12 mouse cellular contexts compared by ENCODE assay signal in the genomic region with DNA sequence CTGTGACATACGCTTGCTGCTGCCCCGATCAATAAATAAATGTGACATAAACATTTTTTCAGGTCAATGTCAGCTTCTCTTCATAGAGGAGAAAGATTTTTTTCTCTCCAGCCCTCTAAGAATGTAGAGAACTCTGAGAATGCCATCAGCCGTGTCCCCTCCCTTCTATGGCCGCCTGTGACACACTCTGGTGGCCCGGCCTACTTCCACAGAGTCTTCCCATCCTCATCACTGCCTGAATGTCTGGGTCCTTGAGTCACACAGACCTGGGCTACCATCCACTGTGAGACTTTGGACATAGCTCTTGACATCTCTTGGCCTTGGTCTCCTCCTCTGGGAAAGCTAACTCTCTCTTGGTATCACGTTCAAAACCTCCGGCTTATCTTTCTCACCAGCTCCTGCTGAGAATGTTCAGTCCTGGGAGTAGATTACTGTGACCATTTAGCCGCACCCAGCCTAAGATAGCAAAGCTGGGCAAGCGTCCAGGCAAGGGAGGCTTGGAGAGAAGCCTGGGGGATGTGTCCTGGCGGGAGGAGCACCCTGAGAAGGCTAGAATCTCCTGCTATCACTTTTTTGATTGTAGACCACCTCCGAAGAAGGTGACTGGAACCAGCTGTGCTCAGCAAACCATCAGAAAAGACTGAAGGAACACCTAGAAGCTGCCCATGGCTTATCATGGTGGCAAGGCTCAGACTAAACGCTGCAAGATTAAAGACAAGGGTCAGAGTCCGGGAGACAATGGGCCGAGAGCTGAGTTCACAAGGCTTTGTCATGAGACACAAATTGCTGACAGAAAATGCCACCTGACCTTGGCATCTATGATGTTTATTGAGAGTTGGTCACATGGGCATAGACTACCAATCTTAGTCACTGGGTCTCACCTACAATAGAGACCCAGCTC. TPM values are rescaled to one million over a fixed set of nuclear protein-coding genes. Genes with fewer than 3 reads are reported as not detected.
DNase-seq lines count a peak whose midpoint lies in the region; TF ChIP-seq lines count a peak whose summit lies in the region.
"Had no signal": no experiment of that assay in that cellular context is flagged by ENCODE, and none has a peak within 500 bp of the region (broad histone marks: within the 10 kb centered on the region; RNA-seq: fewer than 3 reads in every experiment).

No protein-coding gene starts in this region.

- H3K9me3 ChIP-seq in MEL (replicated peaks; ENCODE audit: insufficient read depth, low read length): no peaks in the 10 kb centered on the region
- H3K9me3 ChIP-seq: hindbrain, embryonic 15.5 days; limb, embryonic 13.5 days had no signal

- no peak for TF ChIP-seq POLR2A in MEL (IDR thresholded peaks at IDR 0.05; ENCODE audit: control insufficient read depth in 1 of 2, insufficient read depth in 1 of 2, low read depth in 1 of 2, low read length in 2 of 2, poor library complexity in 1 of 2)

- no peaks in the 10 kb centered on the region; the same call in 1 of the 2 replicates for H3K79me2 ChIP-seq in MEL (ENCODE audit: control insufficient read depth, insufficient read depth, low read length, poor library complexity)

- H3K36me3 ChIP-seq in MEL (ENCODE audit: control insufficient read depth in 1 of 2, insufficient read depth in 2 of 2, low read length in 2 of 2): peaks cover 0 to 33% of the 10 kb centered on the region in 2 experiments; a peak in 2 of 4 replicates
- H3K36me3 ChIP-seq: hindbrain, embryonic 15.5 days; limb, embryonic 13.5 days had no signal

- peaks cover 17 to 48% of the 10 kb centered on the region in 2 experiments for H3K4me1 ChIP-seq in MEL (ENCODE audit: control insufficient read depth in 1 of 2, insufficient read depth in 2 of 2, low read length in 2 of 2)

- peak; percentile 77 for DNase-seq in MEL (ENCODE audit: low read depth, low spot score)
- DNase-seq in c-Kit-positive CD71-positive TER-119-positive erythroid progenitor cells, embryonic 14.5 days (ENCODE audit: low spot score): peak; percentile 50
- peak; percentile 78 to 79 for DNase-seq in heart, postnatal 14 days
- DNase-seq in lung, postnatal 25 days (ENCODE audit: low spot score): peak; percentile 51
- no peak for DNase-seq in right cerebral cortex, adult 2 months (ENCODE audit: low spot score in 2 of 2)
- no peak for DNase-seq in retina, postnatal 1 day
- no peak for DNase-seq in right cerebral cortex, postnatal 36 days (ENCODE audit: low spot score in 2 of 2)
- DNase-seq in left cerebral cortex, postnatal 25 days (ENCODE audit: low spot score in 2 of 2): no peak
- DNase-seq: cerebellum, adult 11-12 months had no signal

- TF ChIP-seq EP300 in MEL (IDR thresholded peaks at IDR 0.05; ENCODE audit: low read depth in 1 of 2, low read length in 2 of 2): peak; percentile 93 to 96

- H3K27me3 ChIP-seq in MEL (ENCODE audit: control insufficient read depth in 1 of 2, insufficient read depth in 2 of 2, low read length in 2 of 2): no peaks in the 10 kb centered on the region
- H3K27me3 ChIP-seq: hindbrain, embryonic 15.5 days had no signal

- no peak for TF ChIP-seq CTCF in MEL (IDR thresholded peaks at IDR 0.05 in 2 of 3, conservative IDR thresholded peaks at IDR 0.05 in 1 of 3; ENCODE audit: control insufficient read depth in 1 of 3, insufficient read depth in 1 of 3, low read depth in 2 of 3, low read length in 3 of 3, poor library complexity in 1 of 3, severe bottlenecking in 1 of 3)

- H3K9ac ChIP-seq in MEL (ENCODE audit: control insufficient read depth, low read depth, low read length, poor library complexity, severe bottlenecking): peak overlapping the region; percentile 15
- H3K9ac ChIP-seq: hindbrain, embryonic 15.5 days; limb, embryonic 13.5 days had no signal

- peak overlapping the region; percentile 66 for H3K27ac ChIP-seq in MEL (ENCODE audit: control insufficient read depth, low read depth, low read length)
- H3K27ac ChIP-seq: hindbrain, embryonic 15.5 days; limb, embryonic 13.5 days had no signal

- no peak for TF ChIP-seq RAD21 in MEL (IDR thresholded peaks at IDR 0.05; ENCODE audit: low read depth, low read length)

- intact Hi-C loops in heart, postnatal 14 days (cut with DNase I): loop anchor here (10.0 kb wide), 1 partner anchor 238 kb away; a partner anchor contains a TSS
- intact Hi-C loops in left cerebral cortex, postnatal 25 days (cut with DNase I): no loop called here

- H3K4me3 ChIP-seq in MEL (ENCODE audit: control insufficient read depth in 1 of 2, insufficient read depth in 1 of 2, low read depth in 2 of 2, low read length in 2 of 2): no peak overlapping the region
- H3K4me3 ChIP-seq: hindbrain, embryonic 15.5 days; limb, embryonic 13.5 days; myocyte had no signal

TF ChIP-seq in MEL, 35 proteins besides CTCF, POLR2A, EP300 and RAD21:
- TF ChIP-seq POLR2AphosphoS2 (IDR thresholded peaks at IDR 0.05; ENCODE audit: low read length) (no peak), MYC (IDR thresholded peaks at IDR 0.05; ENCODE audit: low read depth, low read length) (0 out of 2 replicates have a peak, but pooled peaks have one; percentile 50), TAL1 (IDR thresholded peaks at IDR 0.05; ENCODE audit: low read length) (peak; percentile 85), CHD2 (IDR thresholded peaks at IDR 0.05; ENCODE audit: low read length) (no peak), ZNF384 (IDR thresholded peaks at IDR 0.05; ENCODE audit: low read depth, low read length) (no peak), MXI1 (IDR thresholded peaks at IDR 0.05; ENCODE audit: low read depth, low read length) (peak; percentile 7; the same call in 1 of the 2 replicates), MEF2A (IDR thresholded peaks at IDR 0.05; ENCODE audit: extremely low read depth, insufficient replicate concordance, low read depth, low read length, poor library complexity, severe bottlenecking) (no peak), MAX (IDR thresholded peaks at IDR 0.05; ENCODE audit: low read length) (no peak), SIN3A (IDR thresholded peaks at IDR 0.05; ENCODE audit: low read length) (peak; percentile 60; the same call in 1 of the 2 replicates), BHLHE40 (IDR thresholded peaks at IDR 0.05; ENCODE audit: borderline replicate concordance, low read depth, low read length) (peak; percentile 92), MYB (IDR thresholded peaks at IDR 0.05; ENCODE audit: low read depth, low read length) (no peak), USF1 (IDR thresholded peaks at IDR 0.05; ENCODE audit: low read depth, low read length) (peak; percentile 62), ZC3H11A (IDR thresholded peaks at IDR 0.05; ENCODE audit: low read depth, low read length) (no peak), TBP (IDR thresholded peaks at IDR 0.05; ENCODE audit: low read depth, low read length) (peak; percentile 52; the same call in 1 of the 2 replicates), NRF1 (IDR thresholded peaks at IDR 0.05; ENCODE audit: insufficient read depth, low read depth, low read length, poor library complexity, severe bottlenecking) (no peak), TCF12 (IDR thresholded peaks at IDR 0.05; ENCODE audit: low read depth, low read length) (peak; percentile 96), RCOR1 (IDR thresholded peaks at IDR 0.05; ENCODE audit: low read depth, low read length) (peak; percentile 98), NELFE (IDR thresholded peaks at IDR 0.05; ENCODE audit: low read depth, low read length) (no peak), GATA1 (IDR thresholded peaks at IDR 0.05; ENCODE audit: low read depth, low read length) (peak; percentile 97), ETS1 (IDR thresholded peaks at IDR 0.05; ENCODE audit: low read depth, low read length) (peak; percentile 92)
TF ChIP-seq in MEL: peak in this region for 11.

RNA-seq across cellular contexts. Expression of a gene that starts 3.9 kb away (rescaled TPM):
- total RNA-seq in MEL (2012; rRNA removed): 1.4 and 1.6 TPM in 2 replicates
- 1 to 10 TPM in 1 of 2 experiments, not detected in 1; 4.7 TPM for polyA plus RNA-seq in MEL (2012; ENCODE audit: insufficient read depth in 1 of 2, insufficient read length in 2 of 2, low read depth in 1 of 2, low replicate concordance in 2 of 2, missing spikeins in 1 of 2)
- not detected for total RNA-seq in heart, postnatal 14 days (2021)
- under 1 TPM; 0.48 to 0.82 TPM for total RNA-seq in left cerebral cortex, postnatal 25 days (2021)
- polyA plus RNA-seq: hindbrain, embryonic 15.5 days; limb, embryonic 13.5 days; myocyte had no signal

RNA-seq across cellular contexts. Expression of a gene that starts 21.3 kb away (rescaled TPM):
- total RNA-seq in MEL (2012; rRNA removed): 305 and 329 TPM in 2 replicates
- polyA plus RNA-seq in MEL (2012; ENCODE audit: insufficient read depth in 1 of 2, insufficient read length in 2 of 2, low read depth in 1 of 2, low replicate concordance in 2 of 2, missing spikeins in 1 of 2): 100 to 1,000 TPM in 1 of 2 experiments, not detected in 1; 420 TPM
- 100 to 1,000 TPM; 121 to 152 TPM for total RNA-seq in heart, postnatal 14 days (2021)
- total RNA-seq in left cerebral cortex, postnatal 25 days (2021): 100 to 1,000 TPM; 169 to 202 TPM

RNA-seq across cellular contexts. Expression of a gene that starts 36.0 kb away (rescaled TPM):
- 0.35 and 0.75 TPM in 2 replicates for total RNA-seq in MEL (2012; rRNA removed)
- under 1 TPM in 1 of 2 experiments, not detected in 1; 0.54 TPM for polyA plus RNA-seq in MEL (2012; ENCODE audit: insufficient read depth in 1 of 2, insufficient read length in 2 of 2, low read depth in 1 of 2, low replicate concordance in 2 of 2, missing spikeins in 1 of 2)
- total RNA-seq in heart, postnatal 14 days (2021): over 10,000 TPM; 16,479 to 17,190 TPM
- not detected for total RNA-seq in left cerebral cortex, postnatal 25 days (2021)

Comparison
In these comparisons a context has a peak if more than half of its experiments do, and no peak if none do; other contexts are left out.
1. DNase-seq: peak in MEL (single experiment), c-Kit-positive CD71-positive TER-119-positive erythroid progenitor cells, embryonic 14.5 days (single experiment), heart, postnatal 14 days (2 of 2) and lung, postnatal 25 days (single experiment); none in right cerebral cortex, adult 2 months (0 of 2), retina, postnatal 1 day (single experiment), right cerebral cortex, postnatal 36 days (0 of 2) and left cerebral cortex, postnatal 25 days (0 of 2).
2. RNA of a gene that starts 36.0 kb away (total RNA-seq): 16,479 to 17,190 TPM in heart, postnatal 14 days; 0.35 to 0.75 TPM in MEL and not detected in left cerebral cortex, postnatal 25 days; every median in the first group is over 1,000 times any median in the second.